Mouse (Mus musculus): Measurements from ENCODE around the gene Pard3b.

DNA sequence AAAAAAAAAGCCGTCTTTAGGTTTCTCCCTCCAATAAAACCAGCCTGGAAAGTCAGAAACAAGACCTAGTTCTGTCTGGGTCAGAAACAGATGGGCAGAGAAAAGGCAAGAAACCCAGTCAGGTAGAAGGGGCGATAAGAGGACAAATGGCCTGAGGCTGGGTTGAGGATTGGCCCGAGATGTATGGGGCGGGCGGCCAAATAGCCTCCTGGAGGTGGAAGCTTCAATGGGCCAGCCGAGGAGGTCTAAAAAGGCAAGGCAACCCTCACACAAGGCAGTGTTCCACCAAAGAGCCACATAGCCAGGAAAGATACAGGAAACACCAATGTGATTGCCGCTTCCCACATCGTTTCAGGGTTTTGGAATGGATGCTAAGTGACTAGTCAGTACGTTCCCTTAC lies 322.9 kb downstream of the Pard3b start:
- TF ChIP-seq CTCF (IDR thresholded peaks at IDR 0.05; ENCODE audit: extremely low read depth, insufficient read depth, insufficient read length, insufficient replicate concordance) (no peak), POLR2A (IDR thresholded peaks at IDR 0.05; ENCODE audit: low read depth, low read length) (no peak)

Measured in spleen, adult 2 months (tissue).